Mouse (Mus musculus) naive thymus-derived CD4-positive, alpha-beta T cell, adult 2 months (primary cell): ENCODE data around the gene Fcgbp.
A peak's percentile ranks its signal among the peaks of the same experiment; 100 is the strongest.
"Not testable (repeated sequence)": the region's sequence is repeated elsewhere in the genome, so short reads cannot be mapped to it uniquely, and the experiment has no call there.

Source experiments
- DNase-seq: peaks from one replicate; pipeline ENCODE4 v3.0.0-alpha.2; 2011; ENCODE audit warnings: low read depth

Fcgbp gene

DNA sequence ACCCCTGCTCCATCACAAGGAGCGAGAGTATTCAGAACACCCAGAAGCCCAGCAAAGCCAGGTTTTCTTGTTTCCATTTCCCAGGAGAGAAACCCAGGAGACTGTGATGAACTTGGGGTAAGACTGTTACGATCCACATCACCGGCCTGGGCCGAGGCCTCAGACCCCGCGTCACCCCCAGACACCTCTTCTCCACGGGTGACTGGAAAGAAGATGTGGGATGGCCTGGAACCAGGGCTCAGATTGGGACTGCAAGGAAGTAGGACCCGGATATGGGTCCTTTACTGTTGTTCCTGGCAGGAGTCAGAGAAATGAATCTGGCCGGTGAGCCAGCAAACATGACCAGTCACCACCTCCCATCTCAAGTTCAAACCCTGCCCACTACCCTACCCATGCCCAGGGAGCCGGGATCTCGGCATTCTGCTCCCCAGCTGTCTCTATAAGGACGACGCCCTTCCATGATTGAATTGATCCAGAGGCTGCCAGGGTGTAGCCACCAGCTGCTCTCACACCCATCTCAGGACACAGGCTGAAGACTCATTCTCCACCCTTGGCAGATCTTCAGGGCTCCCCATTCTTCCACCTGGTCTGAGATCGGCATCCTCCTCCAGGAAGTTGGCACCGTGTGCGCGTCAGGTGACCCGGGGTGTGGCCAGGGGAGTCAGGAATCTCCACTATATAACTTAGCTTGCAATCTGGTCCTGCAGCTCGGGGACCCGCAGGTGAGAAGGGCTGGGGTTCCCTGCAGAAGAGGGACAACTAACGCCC, at the start of gene Fcgbp:
Fcgbp (plus strand) TSS at position 706 of the 768 bp plus-strand sequence.
- no peak for DNase-seq

DNA sequence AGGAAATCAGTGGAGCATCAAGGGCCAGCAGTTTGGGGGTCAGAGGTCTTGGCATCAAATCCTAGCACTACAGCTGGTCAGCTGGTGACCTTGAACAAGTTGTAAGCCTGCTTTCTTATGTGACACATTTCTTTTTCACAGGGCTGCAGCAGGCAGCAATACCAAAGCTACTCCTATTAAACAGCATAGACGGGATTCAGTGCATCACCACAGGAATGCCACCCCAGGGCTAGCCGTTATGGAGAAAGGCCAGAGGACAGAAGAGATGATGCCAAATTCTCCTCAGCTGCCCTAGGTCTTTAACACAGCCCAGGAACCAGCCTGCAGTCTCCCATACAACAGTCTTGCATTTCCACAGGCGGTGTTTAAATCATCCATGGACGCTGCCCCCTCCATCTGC, 26.5 kb upstream of the Fcgbp start:
- DNase-seq: no peak

DNA sequence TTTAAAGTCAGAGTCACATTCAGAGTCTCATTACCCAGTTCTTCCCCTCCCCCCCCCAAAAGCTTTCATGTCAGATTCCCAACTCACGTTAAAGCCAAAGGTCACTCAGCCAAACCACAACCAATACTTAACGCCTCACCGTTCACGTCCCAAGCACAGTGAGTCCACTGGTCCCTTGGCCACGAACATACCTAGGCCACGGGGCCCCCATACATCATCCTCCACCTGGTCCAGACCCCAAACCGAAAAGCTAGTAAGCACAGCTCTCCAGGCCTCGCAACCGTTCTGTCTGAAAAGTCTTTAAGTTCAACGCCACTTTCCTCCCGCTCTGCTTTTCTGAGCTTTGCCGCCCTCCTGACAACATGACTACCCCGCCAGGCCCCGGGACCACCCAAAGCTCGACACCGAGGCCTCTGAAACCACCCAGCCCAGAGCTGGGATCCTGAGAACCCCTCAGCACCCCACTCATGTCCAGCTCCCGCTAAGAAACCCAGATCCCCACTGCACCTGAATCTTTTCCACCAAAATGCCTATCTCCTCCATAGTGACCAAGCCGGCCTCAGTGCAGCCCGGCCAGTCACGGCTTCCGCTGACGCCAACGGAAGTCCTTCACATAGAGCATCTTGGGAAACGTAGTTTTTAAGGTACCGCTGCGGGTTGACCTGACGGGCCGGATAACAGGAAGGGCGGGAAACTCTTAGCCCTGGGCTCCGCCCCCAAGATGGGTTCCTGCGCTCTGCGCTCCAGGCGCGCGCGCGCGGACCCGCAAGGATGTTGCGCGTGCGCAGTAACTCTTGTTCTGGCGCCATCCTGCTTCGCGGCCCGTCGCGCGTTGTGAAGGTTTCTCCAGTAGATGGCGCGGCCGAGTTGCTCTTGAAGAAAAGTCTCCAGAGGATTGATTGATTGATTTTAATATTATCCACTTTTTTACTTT, 21.3 kb upstream of the Fcgbp start, which contains the start of gene Psmc4:
Psmc4 (minus strand) TSS at position 626 of the 934 bp plus-strand sequence.
- peak; percentile 99 for DNase-seq

DNA sequence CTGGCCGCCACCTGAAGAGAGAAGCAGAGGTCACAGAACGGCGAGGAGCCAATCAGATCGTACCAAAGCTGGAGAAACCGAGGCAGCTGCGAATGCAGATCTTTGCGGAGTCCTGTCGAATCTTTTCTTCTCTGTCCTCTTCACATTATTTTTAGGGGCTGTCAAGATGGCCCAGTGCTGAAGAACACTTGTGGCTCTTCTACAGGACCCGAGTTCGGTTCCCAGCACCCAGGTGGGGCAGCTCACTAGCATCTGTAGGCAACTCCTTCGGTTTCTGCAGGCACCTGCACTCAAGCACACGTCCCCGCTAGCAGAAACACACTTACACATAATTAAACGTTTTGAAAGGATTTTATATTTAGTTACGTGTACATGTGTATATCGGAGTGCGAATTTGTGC, 20.5 kb upstream of the Fcgbp start:
- no peak for DNase-seq

DNA sequence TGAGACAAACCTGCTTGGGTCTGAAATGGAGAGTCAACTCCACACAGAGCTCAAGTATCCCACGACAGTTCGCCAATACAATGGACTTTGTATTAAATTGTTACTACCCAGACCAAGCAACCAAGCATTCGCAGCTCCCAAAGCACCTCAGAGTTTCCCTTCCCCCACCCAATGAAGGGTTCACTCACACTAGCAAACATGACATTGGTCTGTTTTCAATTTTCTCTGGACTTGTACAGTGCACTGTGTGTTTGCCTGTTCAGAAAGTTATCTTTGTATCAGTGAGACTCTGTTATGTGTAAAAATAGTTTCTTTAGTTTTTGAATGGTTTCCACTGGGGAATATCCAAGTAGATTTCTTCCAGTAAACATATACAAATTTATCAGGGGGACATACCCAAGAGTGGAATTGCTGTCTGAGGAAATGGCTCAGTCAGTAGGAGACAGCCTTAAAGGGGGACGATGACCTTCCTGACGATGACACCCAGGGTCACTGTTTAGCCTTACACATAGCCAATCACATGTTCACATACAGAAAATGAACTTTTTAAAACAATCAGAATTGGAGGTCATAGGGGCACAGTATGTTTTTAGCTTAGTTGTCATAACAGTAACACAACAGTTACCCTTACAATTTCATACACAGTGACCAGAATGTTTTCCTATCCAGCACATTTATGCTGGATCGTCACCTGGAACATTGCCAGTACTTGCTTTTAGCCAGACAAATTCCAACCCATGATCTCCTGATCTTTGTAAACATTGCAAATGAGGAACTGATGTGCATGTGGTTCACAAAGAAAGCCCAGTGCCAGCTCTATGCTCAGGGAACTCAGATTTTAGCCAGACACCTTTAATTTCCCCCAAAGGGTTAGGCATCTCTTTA, 17.7 kb upstream of the Fcgbp start:
- DNase-seq: no peak

DNA sequence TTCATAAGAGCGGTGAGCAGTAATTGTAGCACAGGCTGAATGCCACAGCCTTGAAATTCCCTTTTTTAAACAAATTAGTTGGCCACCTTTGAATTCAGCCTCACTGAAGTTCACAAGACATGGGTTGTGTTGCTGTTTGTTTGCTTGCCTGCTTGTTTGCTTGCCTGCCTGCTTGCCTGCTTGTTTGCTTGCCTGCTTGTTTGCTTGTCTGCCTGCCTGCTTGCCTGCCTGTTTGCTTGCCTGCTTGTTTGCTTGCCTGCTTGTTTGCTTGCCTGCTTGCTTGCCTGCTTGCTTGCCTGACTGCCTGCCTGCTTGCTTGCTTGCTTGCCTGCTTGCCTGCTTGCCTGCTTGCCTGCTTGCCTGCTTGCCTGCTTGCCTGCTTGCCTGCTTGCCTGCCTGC, 11.1 kb upstream of the Fcgbp start:
- no peak for DNase-seq

DNA sequence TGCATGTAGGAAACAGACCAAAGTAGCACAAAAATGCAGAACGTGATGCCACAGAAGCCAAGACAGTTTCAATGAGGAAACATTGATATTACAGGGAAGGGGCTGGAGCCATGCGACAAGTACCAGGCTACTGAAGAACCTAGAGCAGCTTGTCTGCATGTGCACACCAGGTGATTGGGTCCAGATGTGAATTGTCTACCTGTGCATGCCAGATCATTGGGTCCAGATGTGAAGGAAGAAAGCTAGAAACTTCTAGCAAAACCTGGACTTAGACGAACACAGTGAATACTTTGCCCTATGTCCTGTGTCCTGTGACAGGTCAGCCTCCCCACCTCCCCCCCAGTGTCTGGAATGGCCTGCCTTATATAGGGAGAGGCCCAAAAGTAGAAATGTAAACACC, 2.4 kb upstream of the Fcgbp start:
- no peak for DNase-seq

DNA sequence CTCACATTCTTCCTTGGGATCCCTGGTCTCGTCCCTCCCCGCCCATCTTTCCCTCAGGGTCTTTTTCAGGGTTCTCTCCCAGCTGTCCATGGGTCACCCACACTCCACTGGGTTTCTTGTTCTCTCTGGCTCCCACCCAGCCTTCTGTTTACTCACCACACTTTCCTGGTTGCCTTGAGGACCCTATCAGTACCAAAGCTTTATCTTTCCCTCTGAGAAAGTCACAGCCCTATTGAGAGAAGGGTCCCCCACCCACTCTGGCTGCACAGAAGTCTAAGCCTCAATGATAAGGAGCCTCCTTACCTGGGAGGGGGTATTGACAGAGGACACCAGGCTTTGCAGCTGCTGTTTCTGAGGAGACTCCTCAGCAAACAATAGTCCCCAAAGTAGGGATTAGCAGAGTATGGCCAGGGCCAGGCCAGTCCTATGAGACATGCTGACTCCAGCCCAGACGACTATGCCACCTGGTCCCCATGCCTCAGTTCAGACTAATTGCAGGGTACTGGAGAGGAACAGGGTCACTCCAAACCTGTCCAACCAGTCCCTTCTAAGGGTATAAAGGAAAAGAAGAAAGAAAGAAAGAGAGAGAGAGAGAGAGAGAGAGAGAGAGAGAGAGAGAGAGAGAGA, 1.4 kb upstream of the Fcgbp start:
- no peak for DNase-seq

DNA sequence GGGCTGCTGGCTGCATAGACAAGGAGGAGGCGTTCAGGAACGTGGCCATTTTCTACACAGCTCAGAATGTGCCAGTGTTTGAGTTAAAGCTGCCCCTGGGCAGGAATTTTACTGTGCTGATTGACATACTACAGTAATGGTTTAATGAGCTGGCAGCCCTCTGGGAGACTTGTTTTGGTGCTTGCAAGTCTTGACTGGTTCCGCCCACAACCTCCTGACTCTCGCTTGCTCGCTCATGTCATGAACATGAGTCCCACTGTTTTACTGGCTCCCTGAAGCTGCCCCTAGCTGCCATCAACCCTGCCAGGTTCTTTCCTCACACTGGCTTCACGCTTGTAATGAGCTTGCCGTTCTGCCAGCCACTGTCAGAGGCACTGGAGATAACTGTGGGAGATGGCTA, 13.2 kb downstream of the Fcgbp start:
- DNase-seq: no peak

DNA sequence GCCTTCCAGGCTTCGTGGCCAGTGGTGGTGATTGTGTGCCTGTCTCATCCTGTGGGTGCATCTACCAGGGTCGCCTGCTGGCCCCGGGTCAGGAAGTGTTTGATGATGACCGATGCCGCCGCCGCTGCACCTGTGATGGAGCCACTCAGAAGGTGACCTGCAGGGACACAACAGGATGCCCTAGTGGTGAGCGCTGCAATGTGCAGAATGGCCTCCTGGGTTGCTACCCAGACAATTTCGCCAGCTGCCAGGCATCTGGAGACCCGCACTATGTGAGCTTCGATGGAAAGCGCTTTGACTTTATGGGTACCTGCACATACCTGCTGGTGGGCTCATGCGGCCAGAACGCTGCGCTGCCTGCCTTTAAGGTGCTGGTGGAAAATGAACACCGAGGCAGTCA, 15.2 kb downstream of the Fcgbp start:
- no peak for DNase-seq

DNA sequence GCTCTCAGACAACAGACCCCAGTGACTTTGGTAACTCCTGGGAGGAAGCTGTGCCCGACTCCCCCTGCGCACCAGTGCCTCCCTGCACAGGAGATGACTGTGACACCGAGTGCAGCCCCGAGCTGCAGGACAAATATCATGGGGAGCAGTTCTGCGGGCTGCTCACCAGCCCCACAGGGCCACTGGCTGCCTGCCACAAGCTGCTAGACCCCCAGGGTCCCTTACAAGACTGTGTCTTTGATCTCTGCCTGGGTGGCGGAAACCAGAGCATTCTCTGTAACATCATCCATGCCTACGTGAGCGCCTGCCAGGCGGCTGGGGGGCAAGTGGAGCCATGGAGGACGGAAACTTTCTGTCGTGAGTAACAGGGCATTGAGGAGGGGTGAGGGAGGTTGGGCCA, 22.5 kb downstream of the Fcgbp start:
- DNase-seq: no peak

DNA sequence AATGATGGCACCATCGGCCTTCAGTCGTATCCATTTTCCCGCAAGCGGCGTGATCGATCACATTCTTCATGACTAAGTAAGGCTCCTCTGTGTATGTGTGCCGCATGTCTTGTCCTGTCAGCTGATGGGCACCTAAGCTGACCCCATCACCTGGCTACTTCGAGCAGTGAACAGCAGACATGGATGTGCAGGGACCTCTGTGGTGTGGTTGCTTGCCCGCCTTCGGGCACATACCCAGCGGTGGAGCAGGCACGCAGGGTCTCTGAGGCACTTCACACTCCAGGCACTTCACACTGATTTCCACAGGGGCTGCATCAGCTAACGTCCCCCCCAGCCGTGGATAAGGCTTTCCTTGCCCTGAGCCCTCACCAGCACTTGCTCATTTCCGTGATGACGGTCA, 28.1 kb downstream of the Fcgbp start:
- no peak for DNase-seq

DNA sequence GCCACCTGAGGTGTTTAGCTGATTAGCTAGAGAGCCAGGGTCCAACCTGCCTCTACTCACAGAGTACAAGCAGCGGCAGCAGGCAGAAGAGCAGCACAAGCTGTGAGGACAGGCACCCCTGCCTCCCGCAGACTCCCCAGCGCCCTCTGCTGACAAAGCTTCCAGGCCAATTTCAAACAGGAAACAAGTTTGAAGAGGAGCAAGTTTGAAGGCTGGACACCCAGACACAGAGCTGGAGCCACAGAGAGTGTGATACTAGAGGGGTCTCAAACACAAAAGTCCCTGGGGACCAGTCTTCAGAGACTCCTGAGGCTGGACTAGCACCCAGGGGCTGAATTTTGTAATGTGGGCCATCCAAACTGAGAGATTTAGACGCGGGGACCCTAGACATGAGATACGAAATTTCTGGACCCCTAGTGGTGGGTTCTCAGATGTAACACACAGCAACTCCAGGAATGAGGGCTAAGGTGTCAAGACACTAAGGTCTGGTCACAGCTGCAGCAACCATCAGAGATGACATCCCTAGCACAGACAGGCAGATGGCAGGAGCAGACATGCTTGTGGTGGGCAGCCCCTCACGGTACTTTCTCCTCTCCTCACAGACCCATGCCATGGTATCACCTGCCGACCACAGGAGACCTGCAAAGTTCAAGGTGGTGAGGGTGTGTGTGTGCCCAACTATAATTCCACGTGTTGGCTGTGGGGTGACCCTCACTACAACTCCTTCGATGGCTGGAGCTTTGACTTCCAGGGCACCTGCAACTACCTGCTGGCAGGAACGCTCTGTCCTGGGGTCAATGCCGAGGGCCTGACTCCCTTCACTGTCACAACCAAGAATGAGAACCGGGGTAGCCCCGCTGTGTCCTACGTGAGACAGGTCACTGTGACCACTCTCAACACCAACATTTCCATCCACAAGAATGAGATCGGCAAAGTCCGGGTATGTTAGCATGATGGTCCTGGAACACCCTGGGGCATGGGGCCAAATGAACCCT, 29.9 kb downstream of the Fcgbp start:
- DNase-seq: peak; percentile 21

DNA sequence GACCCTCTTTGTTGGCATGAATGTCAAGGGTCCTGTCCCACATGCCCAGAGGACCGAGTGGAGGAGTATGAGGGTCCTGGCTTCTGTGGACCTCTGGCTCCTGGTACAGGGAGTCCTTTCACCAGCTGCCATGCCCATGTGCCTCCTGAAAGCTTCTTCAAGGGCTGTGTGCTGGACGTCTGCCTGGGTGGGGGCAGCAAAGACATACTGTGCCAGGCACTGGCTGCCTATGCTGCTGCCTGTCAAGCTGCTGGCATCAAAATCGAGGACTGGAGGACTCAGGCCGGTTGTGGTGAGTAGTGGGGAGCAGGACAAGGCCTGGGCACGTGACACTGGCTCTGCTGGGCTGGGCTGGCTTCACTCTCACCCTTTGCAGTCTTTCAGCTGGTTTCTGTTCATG, 31.9 kb downstream of the Fcgbp start:
- not testable (repeated sequence) for DNase-seq

DNA sequence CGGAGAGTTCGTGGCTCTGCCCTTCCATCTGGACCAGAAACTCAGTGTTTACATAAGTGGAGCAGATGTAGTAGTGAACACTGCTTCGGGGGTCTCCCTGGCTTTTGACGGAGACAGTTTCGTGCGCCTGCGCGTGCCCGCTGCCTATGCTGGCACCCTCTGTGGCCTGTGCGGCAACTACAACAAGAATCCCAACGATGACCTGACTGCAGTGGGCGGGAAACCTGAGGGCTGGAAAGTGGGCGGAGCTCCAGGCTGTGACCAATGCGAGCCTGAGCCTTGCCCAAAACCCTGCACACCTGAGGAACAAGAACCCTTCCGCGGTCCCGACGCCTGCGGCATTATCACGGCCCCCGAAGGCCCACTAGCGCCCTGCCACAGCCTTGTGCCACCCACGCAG, 33.6 kb downstream of the Fcgbp start:
- no peak for DNase-seq

DNA sequence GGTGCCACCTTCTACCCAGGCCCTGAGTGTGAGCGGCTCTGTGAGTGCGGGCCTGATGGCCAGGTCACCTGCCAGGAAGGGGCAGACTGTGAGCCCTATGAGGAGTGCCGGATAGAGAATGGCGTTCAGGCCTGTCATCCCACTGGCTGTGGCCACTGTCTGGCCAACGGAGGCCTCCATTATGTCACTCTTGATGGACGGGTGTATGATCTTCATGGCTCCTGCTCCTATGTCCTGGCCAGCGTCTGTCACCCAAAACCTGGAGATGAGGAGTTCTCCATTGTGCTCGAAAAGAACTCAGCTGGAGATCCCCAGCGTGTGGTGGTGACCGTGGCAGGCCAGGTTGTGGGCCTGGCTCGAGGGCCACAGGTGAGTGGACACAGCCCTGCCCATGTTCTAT, 35.2 kb downstream of the Fcgbp start:
- no peak for DNase-seq

DNA sequence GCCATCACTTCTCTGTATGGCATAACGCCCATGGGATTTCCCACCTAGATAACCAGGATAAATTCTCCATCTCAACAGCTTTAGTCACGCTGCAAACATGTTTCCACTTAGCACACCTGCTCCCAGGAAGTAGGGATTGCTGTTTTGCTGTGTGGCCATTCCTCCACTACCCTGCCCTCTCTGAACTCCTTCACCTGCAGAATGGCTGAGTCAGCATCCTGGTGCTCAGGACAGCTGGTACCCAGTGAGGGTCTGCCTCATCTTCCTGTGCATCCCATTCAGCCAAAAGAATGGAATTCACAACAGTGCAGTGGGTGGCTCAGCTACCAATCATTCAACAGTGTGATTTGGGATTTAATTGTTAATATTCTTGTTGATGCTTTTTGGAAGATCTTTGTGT, 43.6 kb downstream of the Fcgbp start:
- no peak for DNase-seq

DNA sequence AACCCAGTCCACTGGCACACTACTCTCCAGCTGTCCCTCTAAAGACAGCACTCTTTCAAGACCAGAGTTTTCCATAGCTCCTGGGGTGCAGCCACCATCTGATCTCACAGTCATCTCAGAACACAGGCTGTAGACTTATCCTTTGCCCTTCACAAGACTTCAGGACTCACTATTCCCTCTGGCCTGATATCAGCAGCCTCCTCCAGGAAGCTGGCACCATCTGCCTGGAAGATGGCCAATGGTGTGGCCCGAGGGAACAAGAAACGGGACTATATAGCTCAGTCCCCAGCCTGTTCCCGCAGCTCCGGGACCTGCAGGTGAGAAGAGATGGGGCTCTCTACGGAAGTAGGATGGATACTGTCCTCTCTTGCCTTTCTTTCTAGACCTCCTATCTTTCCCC, 58.1 kb downstream of the Fcgbp start, which contains the start of gene 9530053A07Rik:
9530053A07Rik (plus strand) TSS at position 301 of the 400 bp plus-strand sequence.
- no peak for DNase-seq

DNA sequence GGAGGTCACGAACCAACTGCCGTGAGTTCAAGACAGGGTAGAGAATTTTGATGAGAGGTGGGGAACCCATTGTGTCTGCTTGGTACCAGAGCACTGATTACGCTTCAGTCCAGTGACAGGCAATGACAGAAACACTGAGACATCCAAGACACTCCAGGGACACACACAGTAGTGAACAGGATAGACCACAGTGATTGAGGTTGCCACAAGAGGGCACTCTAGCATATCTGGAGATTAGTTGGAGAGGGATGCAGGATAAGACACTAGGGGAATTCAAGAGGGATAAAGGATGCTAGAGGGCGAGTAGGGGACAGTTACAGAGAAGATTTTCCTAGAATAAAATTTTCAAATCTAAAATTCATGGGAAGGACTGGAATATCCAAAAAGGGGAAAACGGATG, 66.6 kb downstream of the Fcgbp start:
- DNase-seq: peak; percentile 23

DNA sequence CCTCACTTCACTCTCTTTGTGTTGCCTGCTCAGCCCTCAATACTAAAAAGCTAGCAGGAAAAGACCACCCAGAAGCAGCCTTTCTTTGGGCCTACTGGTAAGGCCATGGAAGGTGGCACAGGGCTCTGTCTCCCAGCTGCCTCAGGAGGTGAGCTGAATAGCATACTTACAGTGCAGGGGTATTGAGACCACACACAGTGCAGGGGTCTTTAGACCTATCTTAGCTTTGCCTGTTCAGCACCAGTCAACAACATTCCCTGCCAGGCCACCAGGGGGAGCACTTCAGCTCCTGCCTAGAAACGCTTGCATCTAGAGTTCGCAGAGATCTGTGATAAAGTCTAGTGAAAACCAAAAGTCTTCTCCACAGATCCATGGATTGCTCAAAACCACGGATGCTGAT, 77.2 kb downstream of the Fcgbp start:
- DNase-seq: peak; percentile 82
